Mouse (Mus musculus) R1 (cell line): ENCODE data around the gene Zfp296.

Experiments used
- DNase-seq: peaks from one replicate; pipeline ENCODE4 v3.0.0-alpha.2; 2018; ENCODE audit warnings: low read depth, low spot score

Gene Zfp296

GRCm38 (mm10) chr7:19561765-19562642 is 15.1 kb upstream of the Zfp296 start:
- peak; percentile 92 for DNase-seq

DNA sequence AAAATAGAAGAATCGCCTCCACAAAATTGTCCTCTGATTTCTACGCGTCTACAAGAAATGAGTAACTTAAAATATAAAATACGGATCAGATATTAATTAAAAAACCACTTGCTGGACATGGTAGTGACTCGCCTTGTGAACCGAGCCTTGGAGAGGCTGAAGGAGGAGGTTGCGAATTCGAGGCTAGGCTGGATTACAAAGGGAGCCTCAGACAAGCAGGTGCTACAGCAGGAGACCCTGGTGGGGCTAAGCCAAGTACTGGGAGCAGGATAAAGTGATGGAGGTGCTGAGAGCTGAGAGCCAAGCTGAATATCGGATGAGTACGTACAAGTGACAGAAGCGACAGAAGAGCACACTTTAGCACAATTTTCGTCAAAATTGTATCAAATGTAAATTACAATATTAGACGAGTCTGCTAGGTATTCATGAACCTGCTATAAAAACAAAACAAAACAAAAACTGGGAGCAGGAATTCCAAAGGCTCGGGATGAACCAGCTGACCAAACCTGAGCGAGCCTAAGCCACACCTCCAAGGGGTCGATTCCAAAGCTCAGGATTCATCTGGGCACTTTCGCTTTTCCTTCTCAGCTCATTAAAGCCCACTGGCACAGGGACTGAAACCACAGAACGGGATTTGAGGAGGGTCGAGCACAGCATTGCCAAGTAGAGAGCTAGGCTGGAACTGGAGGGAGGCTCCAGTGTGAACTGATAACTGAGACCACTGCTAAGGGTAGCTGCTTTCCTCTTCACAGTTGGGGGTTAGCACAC is 14.3 kb upstream of the Zfp296 start, which contains the start of gene Ppp1r37:
TSS of gene Ppp1r37 (minus strand) at position 434 of the 768 bp plus-strand sequence.
- DNase-seq, result peak; percentile 44

GRCm38 (mm10) chr7:19563884-19564283 is 13.2 kb upstream of the Zfp296 start:
- DNase-seq, result no peak

GRCm38 (mm10) chr7:19564455-19564854 is 12.6 kb upstream of the Zfp296 start:
- DNase-seq, result peak; percentile 78

GRCm38 (mm10) chr7:19565803-19566202 is 11.3 kb upstream of the Zfp296 start:
- DNase-seq, result no peak

DNA sequence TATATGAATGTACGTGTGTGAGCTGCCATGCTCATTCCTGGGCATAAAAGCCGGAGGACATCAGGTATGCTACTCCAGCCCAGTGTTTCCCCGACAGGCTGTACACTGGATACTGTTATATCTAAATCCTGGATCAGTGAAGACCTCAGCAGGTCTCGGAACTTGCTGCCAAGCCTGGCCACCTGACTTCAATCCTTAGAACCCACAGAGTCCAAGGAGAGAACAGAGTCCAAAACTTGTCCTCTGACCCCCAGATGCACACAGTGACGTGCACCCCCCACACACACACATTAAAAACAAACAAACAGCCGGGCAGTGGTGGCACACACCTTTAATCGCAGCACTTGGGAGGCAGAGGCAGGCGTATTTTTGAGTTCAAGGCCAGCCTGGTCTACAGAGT is 9.7 kb upstream of the Zfp296 start:
- no peak for DNase-seq

DNA sequence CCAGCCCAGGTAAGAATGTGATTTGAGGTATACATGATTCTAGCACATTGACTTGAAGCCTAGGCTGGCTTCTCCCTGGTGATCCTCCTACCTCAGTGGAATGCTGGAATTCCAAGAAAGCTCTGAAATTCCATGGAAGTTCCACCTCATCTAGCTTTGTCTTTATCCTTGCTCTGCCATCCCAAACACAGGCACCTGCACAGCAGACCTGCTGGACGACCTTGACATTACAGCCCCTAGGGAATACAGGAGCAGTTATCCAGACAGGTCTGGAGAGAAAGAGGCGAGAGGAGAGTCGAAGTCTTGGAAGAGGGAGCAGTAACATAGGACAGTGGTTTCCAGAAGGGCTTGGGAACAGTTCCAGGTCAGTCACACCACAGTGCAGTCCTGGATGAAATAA is 7.4 kb upstream of the Zfp296 start:
- peak; percentile 84 for DNase-seq

DNA sequence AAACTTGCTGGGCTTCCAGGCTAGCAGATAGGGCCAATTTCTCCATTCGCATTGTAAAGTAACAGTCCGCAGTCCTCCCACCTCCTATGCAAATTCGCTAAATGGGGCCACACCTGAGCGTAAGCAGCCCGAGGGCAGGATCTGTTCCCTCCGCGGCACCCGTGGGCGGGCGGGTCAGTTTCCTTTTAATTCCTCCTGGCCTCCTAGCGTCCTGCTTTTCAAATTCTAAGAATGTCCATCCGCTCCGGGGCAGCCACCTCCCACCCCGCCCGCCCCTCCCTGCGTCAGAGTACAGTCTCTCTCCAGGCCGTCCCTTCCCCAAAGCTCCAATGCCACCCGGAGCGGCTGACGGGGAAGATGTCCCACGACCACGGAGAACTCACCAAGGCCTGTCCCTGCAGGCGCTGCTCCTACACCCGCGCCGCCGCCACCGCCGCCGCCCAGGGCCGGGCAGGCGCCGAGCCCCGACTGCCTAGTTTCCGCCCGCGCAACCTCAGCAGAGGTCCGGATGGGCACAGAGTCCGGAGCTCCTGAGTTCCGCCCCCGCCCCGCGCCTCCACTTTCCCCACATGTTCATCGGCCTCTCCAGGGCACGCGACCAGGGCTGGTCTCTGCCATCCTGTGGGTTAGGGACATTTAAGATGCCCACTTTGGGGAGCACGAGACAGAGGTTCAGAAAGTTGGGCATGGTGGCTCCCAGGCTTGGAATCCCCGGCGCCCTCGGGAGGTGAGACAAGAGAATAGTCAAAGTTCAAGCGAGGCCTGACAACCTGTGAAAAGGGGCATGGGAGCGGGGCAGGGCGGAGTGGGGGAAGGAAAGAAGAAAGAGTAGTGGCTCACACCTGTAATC is 3.9 kb upstream of the Zfp296 start:
- peak; percentile 88 for DNase-seq

DNA sequence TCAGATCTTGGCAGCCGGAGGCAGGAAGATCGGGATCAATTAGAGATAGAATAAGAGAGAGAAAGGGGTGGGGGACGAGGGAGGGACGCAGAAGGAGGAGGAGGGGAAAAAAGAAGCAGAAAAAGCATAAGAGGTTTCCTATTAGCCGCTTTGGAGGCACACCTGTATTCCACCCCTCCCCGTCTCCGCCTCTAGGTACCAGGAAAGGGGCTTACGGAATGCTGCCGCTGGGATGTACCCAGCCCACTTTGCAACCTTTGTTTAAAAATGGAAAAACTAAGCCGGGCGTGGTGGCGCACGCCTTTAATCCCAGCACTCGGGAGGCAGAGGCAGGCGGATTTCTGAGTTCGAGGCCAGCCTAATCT is 3.3 kb upstream of the Zfp296 start:
- peak; percentile 97 for DNase-seq

DNA sequence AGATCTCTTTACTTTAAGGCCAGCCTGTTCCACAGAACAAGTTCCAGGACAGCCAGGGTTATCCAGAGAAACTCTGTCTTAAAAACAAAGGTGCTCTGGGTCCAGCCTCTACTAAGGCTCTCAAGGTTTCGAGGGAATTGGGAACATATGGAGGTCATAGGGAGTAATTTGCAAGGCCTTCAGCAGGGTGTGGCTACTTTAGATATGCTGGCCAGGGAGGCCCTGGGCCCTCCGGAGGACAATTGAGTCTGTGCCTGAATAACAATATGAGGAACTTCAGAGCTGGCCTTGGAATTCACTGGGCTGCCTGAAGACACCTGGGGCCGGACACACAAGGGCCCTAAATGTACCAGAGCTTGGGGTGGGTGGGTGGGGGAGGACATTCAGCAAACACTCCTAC is 1.5 kb upstream of the Zfp296 start:
- peak; percentile 47 for DNase-seq

GRCm38 (mm10) chr7:19577877-19578414 is 859 bp downstream of the Zfp296 start:
- no peak for DNase-seq

DNA sequence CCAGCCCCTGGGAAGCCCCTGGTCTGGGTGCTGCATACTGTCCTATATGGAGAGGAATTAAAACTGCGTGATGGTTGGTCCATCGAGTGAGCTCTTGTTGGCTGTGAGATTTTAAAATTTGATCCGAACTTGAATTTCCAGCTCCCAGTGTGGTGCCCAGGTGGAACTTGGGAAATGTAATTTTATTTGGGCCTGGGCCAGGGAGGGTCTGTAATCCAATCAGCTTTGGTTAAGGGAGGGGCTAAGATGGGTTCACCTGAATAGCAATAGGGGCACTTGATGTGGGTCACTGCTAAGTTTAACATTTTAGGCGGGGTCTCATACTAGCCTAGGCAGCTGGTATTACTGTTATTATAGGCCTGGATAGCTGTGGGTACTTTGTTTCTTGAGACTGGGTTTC is 1.3 kb downstream of the Zfp296 start:
- no peak for DNase-seq

- no peak for DNase-seq
These were observed 2.7 kb downstream of the Zfp296 start for GRCm38 (mm10) chr7:19579751-19580150.

DNA sequence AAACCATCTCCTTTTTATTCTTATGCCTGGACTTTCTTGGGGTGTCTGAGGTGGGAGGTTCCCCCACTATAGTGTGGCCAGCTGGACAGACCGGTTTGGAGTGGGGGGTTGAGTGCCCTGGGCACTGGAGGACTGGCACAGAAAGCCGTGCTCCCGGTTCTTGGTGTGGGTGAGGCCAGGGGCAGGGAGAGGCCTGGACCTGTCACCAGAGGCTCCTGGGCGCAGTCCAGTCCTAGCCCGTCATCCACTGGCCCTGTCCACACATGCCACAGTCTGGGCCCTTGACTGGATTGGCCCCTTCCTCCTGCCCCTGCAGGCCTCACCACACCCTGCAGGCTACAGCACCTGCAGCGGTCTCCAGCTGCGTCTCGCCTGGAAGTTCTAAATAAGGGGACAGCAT is 3.5 kb downstream of the Zfp296 start:
- no peak for DNase-seq

GRCm38 (mm10) chr7:19586269-19586668 is 9.2 kb downstream of the Zfp296 start:
- peak; percentile 76 for DNase-seq

DNA sequence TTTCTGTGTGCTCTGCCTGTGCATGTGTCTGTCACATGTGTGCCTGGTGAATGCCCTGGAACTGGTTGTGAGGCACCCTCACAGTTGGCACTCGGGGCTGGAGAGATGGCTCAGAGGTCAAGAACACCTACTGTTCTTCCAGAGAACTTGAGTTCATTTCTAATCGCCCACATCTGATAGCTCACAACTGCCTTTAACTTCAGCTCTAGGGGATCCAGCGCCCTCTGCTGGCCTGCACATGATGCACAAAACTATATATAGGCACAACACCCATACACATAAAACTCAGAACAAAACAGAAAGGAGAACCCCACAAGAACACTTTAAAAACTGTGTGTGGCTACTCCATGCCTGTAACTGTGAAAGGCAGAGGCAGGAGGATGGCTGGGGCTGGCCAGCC is 12.1 kb downstream of the Zfp296 start:
- DNase-seq, result peak; percentile 80

- peak; percentile 89 for DNase-seq
These were observed 12.8 kb downstream of the Zfp296 start for GRCm38 (mm10) chr7:19589917-19590316.

- peak; percentile 55 for DNase-seq
These were observed 16.1 kb downstream of the Zfp296 start for GRCm38 (mm10) chr7:19593061-19593730.

DNA sequence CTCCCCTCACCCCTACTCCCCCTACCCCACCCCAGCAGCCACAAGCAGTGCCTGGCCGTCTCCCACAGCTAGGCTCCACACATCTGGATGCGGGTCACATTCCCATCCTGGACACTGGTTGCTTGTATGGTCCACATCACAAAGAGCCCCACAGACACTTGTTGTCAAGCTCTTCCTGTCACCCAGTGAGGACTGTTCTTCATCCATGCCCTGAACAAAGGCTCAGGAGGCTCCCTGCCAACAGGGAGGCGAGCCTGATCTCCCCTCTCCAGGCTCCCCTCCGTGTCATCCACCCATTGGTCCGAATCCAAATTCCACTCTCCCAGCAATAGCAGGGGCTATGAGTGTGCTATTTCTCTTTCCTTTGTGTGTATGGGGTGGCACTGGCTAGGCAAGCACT is 23.5 kb downstream of the Zfp296 start:
- no peak for DNase-seq

DNA sequence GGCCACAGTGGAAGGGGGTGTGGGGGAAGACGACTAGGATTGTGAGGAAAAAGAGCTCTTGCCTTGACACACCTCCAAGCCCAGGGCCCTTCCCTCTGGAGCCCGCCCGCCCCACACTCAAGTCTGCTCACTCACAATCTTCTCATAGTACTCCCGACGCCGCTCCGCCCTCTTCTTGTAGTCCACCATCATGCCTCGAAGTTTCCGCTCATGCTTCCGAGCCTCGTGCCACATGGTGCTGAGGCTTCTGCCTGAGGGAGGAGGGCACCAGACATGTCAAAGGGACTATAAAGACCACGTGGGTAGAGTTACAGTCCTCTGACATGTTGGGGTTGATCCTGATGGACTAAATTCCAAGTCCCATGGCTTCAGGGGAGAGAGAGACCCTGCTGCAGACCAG is 26.0 kb downstream of the Zfp296 start:
- DNase-seq, result peak; percentile 71
